Mouse (Mus musculus) hindbrain, embryonic 15.5 days (tissue): ENCODE measurements at regions not wholly inside any gene's neighbourhood (a gene's known extent, or its start where the extent isn't known, plus 50 kb on each side); places are given as distances from the start of the nearest gene placed in this dataset.
A peak's percentile ranks its signal among the peaks of the same experiment; 100 is the strongest.

ENCODE experiments used
- ATAC-seq: fragments of 200-750 bp; cut with Nextera tagmentation; 2 replicates; pipeline ENCODE4 v1.8.0; 2017; ENCODE audit warnings: low read depth, moderate number of reproducible peaks, moderate TSS enrichment; ENCODE audit not compliant: low FRiP score
- H3K27ac ChIP-seq: fragments of 300-500 bp; sonication (generic); replicated peaks from 2 replicates; pipeline ENCODE4 v1.5.1; 2015; ENCODE audit warnings: mild to moderate bottlenecking, inconsistent platforms
- H3K27me3 ChIP-seq: fragments of 300-500 bp; sonication (generic); 2 replicates; pipeline ENCODE4 v1.6.1; 2015; ENCODE audit warnings: control low read depth, inconsistent platforms
- H3K36me3 ChIP-seq: fragments of 300-500 bp; sonication (generic); 2 replicates; pipeline ENCODE4 v1.6.1; 2015; ENCODE audit warnings: control low read depth, inconsistent platforms
- H3K4me1 ChIP-seq: fragments of 300-500 bp; sonication (generic); replicated peaks from 2 replicates; pipeline ENCODE4 v1.6.1; 2015; ENCODE audit warnings: control low read depth, inconsistent platforms
- H3K4me2 ChIP-seq: fragments of 300-500 bp; sonication (generic); 2 replicates; pipeline ENCODE4 v1.6.1; 2015; ENCODE audit warnings: moderate library complexity, mild to moderate bottlenecking, inconsistent platforms
- H3K4me3 ChIP-seq: fragments of 300-500 bp; sonication (generic); 2 replicates; pipeline ENCODE4 v1.5.1; 2015; ENCODE audit warnings: mild to moderate bottlenecking, inconsistent platforms
- H3K9ac ChIP-seq: fragments of 300-500 bp; sonication (generic); 2 replicates; pipeline ENCODE4 v1.6.1; 2015; ENCODE audit warnings: inconsistent platforms
- H3K9me3 ChIP-seq: fragments of 300-500 bp; sonication (generic); 2 replicates; pipeline ENCODE4 v1.6.1; 2016; ENCODE audit warnings: control low read depth, inconsistent platforms
- WGBS: fragments of 180-500 bp; shearing (Covaris S2); methylation state at CpG from one replicate; pipeline ENCODE4 v1.1.7; 2015; 5-methylcytosine and 5-hydroxymethylcytosine counted together

DNA sequence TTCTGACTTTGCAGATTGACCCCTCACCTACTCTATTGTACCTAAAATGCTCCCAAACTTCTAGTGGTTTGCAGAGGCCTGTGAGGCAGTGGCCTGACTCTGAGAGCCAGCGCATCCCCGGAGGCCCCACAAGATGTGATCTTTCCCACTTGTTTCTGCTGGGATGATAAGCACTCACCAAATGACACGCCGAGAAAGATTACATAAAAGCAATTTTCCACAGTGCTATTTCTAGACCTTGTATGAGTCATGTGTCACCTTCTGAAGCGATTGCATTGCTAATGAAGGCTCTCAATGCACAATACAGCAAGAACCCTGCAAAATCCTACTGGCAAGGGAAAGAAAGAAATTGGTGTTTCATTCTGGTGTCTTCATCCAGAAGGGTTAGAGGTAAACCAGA lies 97.8 kb upstream of the Cd180 start:
- ATAC-seq: no peak
- Histone ChIP-seq H3K9me3 (no peaks in the 10 kb centered on the region), H3K4me2 (no peak overlapping the region), H3K4me3 (no peak overlapping the region), H3K4me1 (no peaks in the 10 kb centered on the region; the same call in 1 of the 2 replicates), H3K27me3 (no peaks in the 10 kb centered on the region), H3K36me3 (no peaks in the 10 kb centered on the region), H3K27ac (no peak overlapping the region), H3K9ac (no peak overlapping the region)
- 73% methylated on average over 5 of the region's 5 CpGs for WGBS

- no peaks in the 10 kb centered on the region for H3K27me3 ChIP-seq
- H3K4me1 ChIP-seq: no peaks in the 10 kb centered on the region
- H3K36me3 ChIP-seq: no peaks in the 10 kb centered on the region
- H3K4me3 ChIP-seq: no peak overlapping the region
- no peak overlapping the region for H3K4me2 ChIP-seq
- WGBS: 87% methylated on average over 2 of the region's 2 CpGs
- H3K9ac ChIP-seq: no peak overlapping the region
- no peaks in the 10 kb centered on the region for H3K9me3 ChIP-seq
- no peak for ATAC-seq
- no peak overlapping the region for H3K27ac ChIP-seq
Measured at GRCm38 (mm10) chr13:102596101-102596500, 97.3 kb upstream of the Cd180 start.

GRCm38 (mm10) chr13:102598181-102598580 lies 95.2 kb upstream of the Cd180 start:
- H3K27ac ChIP-seq: no peak overlapping the region
- H3K9me3 ChIP-seq: no peaks in the 10 kb centered on the region
- H3K4me1 ChIP-seq: no peaks in the 10 kb centered on the region
- no peaks in the 10 kb centered on the region for H3K36me3 ChIP-seq
- WGBS: 80% methylated on average over 5 of the region's 5 CpGs
- no peak overlapping the region for H3K4me2 ChIP-seq
- no peaks in the 10 kb centered on the region for H3K27me3 ChIP-seq
- H3K4me3 ChIP-seq: no peak overlapping the region
- no peak for ATAC-seq
- no peak overlapping the region for H3K9ac ChIP-seq

DNA sequence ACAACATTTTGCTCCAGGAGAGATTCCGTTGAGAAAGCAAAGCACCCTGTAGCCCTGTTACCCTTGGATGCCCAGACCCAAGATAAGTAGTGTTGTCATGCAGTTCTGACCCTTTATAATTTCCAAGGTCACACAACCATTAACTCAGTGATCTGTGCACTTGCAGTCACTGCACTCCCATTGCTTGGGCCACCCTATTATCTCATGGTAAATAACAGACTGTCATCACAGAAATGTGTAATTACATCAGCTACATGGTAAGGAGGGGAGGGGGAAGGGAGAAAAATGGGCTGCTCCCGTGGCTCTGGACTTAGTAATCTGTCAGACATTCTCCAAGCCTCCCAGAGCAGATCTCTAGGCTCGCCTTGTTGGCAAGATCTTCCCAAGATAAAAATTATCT lies 93.8 kb upstream of the Cd180 start:
- H3K4me2 ChIP-seq: no peak overlapping the region
- H3K27ac ChIP-seq: no peak overlapping the region
- H3K36me3 ChIP-seq: no peaks in the 10 kb centered on the region
- no peak overlapping the region for H3K9ac ChIP-seq
- H3K4me1 ChIP-seq: no peaks in the 10 kb centered on the region
- H3K27me3 ChIP-seq: no peaks in the 10 kb centered on the region
- WGBS: 43% methylated on average over 3 of the region's 3 CpGs
- H3K9me3 ChIP-seq: no peaks in the 10 kb centered on the region
- H3K4me3 ChIP-seq: no peak overlapping the region
- no peak for ATAC-seq

DNA sequence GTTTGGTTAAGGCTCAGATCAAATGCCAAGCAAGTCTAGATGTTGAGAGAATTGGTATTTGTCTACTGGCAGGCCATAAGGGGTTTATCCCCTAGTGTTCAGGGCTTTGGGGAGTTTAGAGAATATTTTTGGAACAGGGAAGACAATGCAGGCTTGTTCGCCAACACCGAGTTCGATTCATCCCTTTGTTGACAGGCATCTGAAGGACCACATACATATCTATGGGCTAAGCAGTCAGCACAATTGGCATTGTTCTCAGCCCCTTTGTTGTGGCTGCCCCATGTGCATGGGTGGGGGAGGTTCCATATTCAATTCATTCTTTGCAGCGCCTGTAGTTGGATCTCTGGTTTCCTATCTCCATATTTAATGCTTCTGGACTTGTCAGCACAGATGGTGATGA lies 93.3 kb upstream of the Cd180 start:
- Histone ChIP-seq H3K27ac (no peak overlapping the region), H3K4me2 (no peak overlapping the region), H3K4me1 (no peaks in the 10 kb centered on the region), H3K36me3 (no peaks in the 10 kb centered on the region), H3K4me3 (no peak overlapping the region), H3K9ac (no peak overlapping the region), H3K27me3 (no peaks in the 10 kb centered on the region), H3K9me3 (no peaks in the 10 kb centered on the region)
- 26% methylated on average over 4 of the region's 4 CpGs for WGBS
- no peak for ATAC-seq

DNA sequence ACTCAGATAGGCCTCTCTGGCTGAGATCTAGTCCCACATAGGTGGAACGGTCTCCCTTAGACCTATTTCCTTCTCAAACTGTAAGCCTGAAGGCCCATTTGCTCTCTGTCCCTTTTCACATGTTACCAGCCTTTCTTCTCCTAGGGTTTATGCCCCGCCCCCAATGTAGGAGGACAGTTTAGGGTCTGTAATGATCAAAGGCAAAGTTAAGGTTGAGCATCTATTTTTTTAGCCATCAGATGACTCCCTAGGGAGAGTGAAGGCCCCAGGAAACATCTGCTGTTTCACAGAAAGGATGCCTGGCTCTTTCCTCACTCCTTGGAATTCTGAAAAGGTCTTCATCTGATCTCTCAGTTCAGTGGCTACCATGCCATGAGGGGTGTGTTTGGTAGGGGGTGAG lies 68.9 kb upstream of the Cd180 start:
- Histone ChIP-seq H3K36me3 (no peaks in the 10 kb centered on the region), H3K4me2 (no peak overlapping the region), H3K27me3 (no peaks in the 10 kb centered on the region), H3K4me3 (no peak overlapping the region), H3K9ac (no peak overlapping the region), H3K9me3 (no peaks in the 10 kb centered on the region), H3K4me1 (peaks cover 7% of the 10 kb centered on the region), H3K27ac (no peak overlapping the region)
- 83% methylated on average over 2 of the region's 2 CpGs for WGBS
- ATAC-seq: no peak

DNA sequence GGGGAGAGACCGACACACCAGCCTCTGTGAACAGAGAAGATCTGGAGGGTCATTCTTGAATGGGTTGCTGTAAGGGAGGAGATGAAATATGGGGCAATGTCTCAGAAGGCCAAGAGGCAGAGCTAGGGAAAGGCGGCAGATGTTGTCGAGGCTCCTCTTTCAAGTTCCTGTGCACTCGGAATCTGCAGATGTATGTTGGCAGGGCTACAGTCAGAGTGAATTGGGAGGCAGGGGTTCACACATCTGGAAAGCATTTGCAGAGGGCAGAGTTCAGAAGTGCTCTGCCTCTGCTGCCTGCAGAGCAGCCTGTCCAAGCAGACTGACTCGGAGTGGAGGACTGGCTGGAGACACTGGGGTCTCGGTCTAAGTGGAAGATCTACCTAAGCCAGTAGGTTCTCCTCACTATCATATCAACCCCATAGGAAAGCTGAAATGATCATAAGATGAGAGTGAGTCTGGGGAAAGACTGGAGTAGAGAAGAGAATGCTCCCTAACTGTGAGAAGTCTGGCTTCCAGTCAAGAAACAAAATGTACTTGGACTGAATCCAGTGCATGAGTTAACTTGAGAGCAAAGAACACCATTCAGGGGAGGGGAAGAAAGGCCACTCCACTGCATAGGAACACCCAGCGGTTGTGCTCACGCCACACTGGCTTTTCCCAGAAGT lies 68.1 kb upstream of the Cd180 start:
- no peaks in the 10 kb centered on the region for H3K27me3 ChIP-seq
- no peak overlapping the region for H3K4me2 ChIP-seq
- H3K9me3 ChIP-seq: no peaks in the 10 kb centered on the region
- H3K4me1 ChIP-seq: peaks cover 7% of the 10 kb centered on the region
- no peak overlapping the region for H3K4me3 ChIP-seq
- ATAC-seq: peak; percentile 79
- no peak overlapping the region for H3K9ac ChIP-seq
- 58% methylated on average over 8 of the region's 8 CpGs for WGBS
- peak overlapping the region; percentile 65; the same call in 1 of the 2 replicates for H3K27ac ChIP-seq
- no peaks in the 10 kb centered on the region for H3K36me3 ChIP-seq

- Histone ChIP-seq H3K36me3 (no peaks in the 10 kb centered on the region), H3K27me3 (no peaks in the 10 kb centered on the region), H3K9ac (no peak overlapping the region), H3K4me1 (peaks cover 7% of the 10 kb centered on the region), H3K4me2 (no peak overlapping the region), H3K9me3 (no peaks in the 10 kb centered on the region), H3K27ac (peak overlapping the region; percentile 43; the same call in 1 of the 2 replicates), H3K4me3 (no peak overlapping the region)
- WGBS: 67% methylated on average over 5 of the region's 5 CpGs
- no peak for ATAC-seq
Measured at GRCm38 (mm10) chr13:102625836-102626340, 67.5 kb upstream of the Cd180 start.

DNA sequence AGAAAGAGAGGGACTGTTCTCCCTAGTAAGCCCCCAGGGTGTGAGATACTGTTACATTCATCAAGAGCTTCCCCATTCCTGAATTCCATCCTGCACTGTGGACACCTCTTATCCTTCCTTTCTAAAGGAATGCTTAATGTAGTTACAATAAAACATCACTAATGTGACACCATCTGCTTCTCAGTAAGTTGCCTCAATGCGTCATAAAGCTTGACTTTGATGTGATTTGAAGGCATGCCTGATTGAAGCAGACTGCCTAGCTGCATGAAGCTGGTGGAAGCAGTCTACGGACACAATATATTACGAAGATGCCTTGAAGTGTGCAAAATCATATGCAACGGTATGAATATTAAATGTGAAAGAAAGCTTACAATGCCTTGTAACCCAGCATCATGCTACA lies 65.6 kb upstream of the Cd180 start:
- no peak for ATAC-seq
- WGBS: 76% methylated on average over 4 of the region's 4 CpGs

DNA sequence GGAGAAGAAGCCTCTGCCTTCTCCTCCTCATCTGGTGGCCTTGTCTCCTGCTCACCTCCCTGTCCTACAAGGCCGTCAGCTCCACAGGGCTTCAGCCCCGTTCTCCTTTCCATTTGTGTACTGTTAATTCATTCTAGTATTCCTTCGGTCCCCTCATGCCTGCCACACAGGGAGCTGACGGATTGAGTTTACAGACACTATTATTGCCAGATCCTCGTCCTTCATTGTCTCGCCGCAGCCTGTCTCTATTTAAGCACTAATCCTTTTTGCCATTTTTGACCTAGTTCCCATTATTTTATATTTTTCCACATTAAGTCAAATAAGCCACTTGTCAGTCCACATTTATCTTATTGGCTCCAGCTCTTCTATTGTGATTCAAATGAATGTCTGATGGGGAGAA lies 64.2 kb upstream of the Cd180 start:
- 38% methylated on average over 7 of the region's 7 CpGs for WGBS

More for the DNA sequence above, 65.6 kb upstream of the Cd180 start:
- Histone ChIP-seq H3K9me3 (no peaks in the 10 kb centered on the region), H3K9ac (no peak overlapping the region), H3K27ac (no peak overlapping the region), H3K4me2 (no peak overlapping the region), H3K4me1 (peaks cover 7% of the 10 kb centered on the region), H3K36me3 (no peaks in the 10 kb centered on the region), H3K4me3 (no peak overlapping the region), H3K27me3 (0 out of 2 replicates have a peak, but pooled peaks cover under 1% of the 10 kb centered on the region)

GRCm38 (mm10) chr13:102634236-102634957 lies 59.0 kb upstream of the Cd180 start:
- H3K4me2 ChIP-seq: no peak overlapping the region
- no peak overlapping the region for H3K27ac ChIP-seq
- H3K36me3 ChIP-seq: no peaks in the 10 kb centered on the region
- H3K9ac ChIP-seq: no peak overlapping the region
- no peaks in the 10 kb centered on the region for H3K9me3 ChIP-seq
- 0 out of 2 replicates have a peak, but pooled peaks cover 2% of the 10 kb centered on the region for H3K27me3 ChIP-seq
- no peak overlapping the region for H3K4me3 ChIP-seq
- ATAC-seq: no peak
- H3K4me1 ChIP-seq: no peaks in the 10 kb centered on the region
- 93% methylated on average over 10 of the region's 10 CpGs for WGBS

More for the DNA sequence above, 64.2 kb upstream of the Cd180 start:
- Histone ChIP-seq H3K27ac (no peak overlapping the region), H3K36me3 (no peaks in the 10 kb centered on the region), H3K4me3 (no peak overlapping the region), H3K9me3 (no peaks in the 10 kb centered on the region), H3K4me2 (no peak overlapping the region), H3K27me3 (0 out of 2 replicates have a peak, but pooled peaks cover 2% of the 10 kb centered on the region), H3K4me1 (peaks cover 7% of the 10 kb centered on the region), H3K9ac (no peak overlapping the region)
- no peak for ATAC-seq

DNA sequence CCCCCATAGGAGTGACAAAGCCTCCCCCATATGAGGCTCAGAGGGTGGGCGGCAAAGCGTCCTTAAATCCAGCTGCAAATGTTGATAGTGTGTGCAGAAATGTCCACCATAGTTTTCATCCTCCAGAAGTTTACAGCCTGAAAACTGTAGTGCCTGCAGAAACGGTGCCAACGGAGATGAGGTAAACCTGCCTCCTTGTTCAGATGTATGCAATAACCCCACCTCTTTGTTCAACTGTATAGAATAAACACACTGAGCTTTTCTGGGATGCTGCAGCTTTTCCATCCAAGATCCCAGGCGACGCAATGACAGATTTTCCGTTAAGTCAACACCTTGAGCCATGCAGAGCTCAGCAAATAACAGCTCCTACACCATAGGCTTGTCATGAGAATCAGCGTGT lies 57.3 kb upstream of the Cd180 start:
- H3K9ac ChIP-seq: no peak overlapping the region
- H3K4me2 ChIP-seq: no peak overlapping the region
- no peaks in the 10 kb centered on the region for H3K36me3 ChIP-seq
- H3K27ac ChIP-seq: no peak overlapping the region
- H3K9me3 ChIP-seq: no peaks in the 10 kb centered on the region
- 74% methylated on average over 8 of the region's 8 CpGs for WGBS
- no peaks in the 10 kb centered on the region for H3K4me1 ChIP-seq
- 0 out of 2 replicates have a peak, but pooled peaks cover 2% of the 10 kb centered on the region for H3K27me3 ChIP-seq
- no peak for ATAC-seq
- no peak overlapping the region for H3K4me3 ChIP-seq
